Mouse (Mus musculus): ENCODE results near the gene Shb. TPM values are rescaled to one million over a fixed set of nuclear protein-coding genes. Genes with fewer than 3 reads are reported as not detected.

Shb gene
- polyA plus RNA-seq, 1 experiment from 2014 or later = 2.9 TPM

GRCm38 (mm10) chr4:45467115-45467912 is 65.0 kb downstream of the Shb start:
- Histone ChIP-seq H3K4me3 (replicated peaks) (no peak overlapping the region), H3K27me3 (no peaks in the 10 kb centered on the region), H3K27ac (replicated peaks) (no peak overlapping the region), H3K9me3 (replicated peaks) (no peaks in the 10 kb centered on the region), H3K4me2 (no peak overlapping the region), H3K4me1 (replicated peaks) (peaks cover 59% of the 10 kb centered on the region), H3K9ac (no peak overlapping the region), H3K36me3 (replicated peaks) (peaks cover 10% of the 10 kb centered on the region; the same call in 1 of the 2 replicates)
- WGBS (ENCODE audit: insufficient replicate concordance) = 66% methylated on average over 12 of the region's 12 CpGs
- ATAC-seq (ENCODE audit: insufficient read depth) = no peak

GRCm38 (mm10) chr4:45464941-45465340 is 67.3 kb downstream of the Shb start:
- Histone ChIP-seq H3K9ac (no peak overlapping the region), H3K27ac (replicated peaks) (no peak overlapping the region), H3K36me3 (replicated peaks) (0 out of 2 replicates have a peak, but pooled peaks cover 5% of the 10 kb centered on the region), H3K4me1 (replicated peaks) (peaks cover 63% of the 10 kb centered on the region), H3K27me3 (no peaks in the 10 kb centered on the region), H3K4me2 (no peak overlapping the region), H3K9me3 (replicated peaks) (no peaks in the 10 kb centered on the region), H3K4me3 (replicated peaks) (no peak overlapping the region)
- no peak for ATAC-seq (ENCODE audit: insufficient read depth)
- 80% methylated on average over 9 of the region's 9 CpGs for WGBS (ENCODE audit: insufficient replicate concordance)

- no peak overlapping the region for H3K27ac ChIP-seq (replicated peaks)
- no peaks in the 10 kb centered on the region for H3K9me3 ChIP-seq (replicated peaks)
- H3K36me3 ChIP-seq (replicated peaks) = 0 out of 2 replicates have a peak, but pooled peaks cover 5% of the 10 kb centered on the region
- no peaks in the 10 kb centered on the region for H3K27me3 ChIP-seq
- H3K4me1 ChIP-seq (replicated peaks) = peaks cover 63% of the 10 kb centered on the region
- H3K9ac ChIP-seq = no peak overlapping the region
- no peak overlapping the region for H3K4me3 ChIP-seq (replicated peaks)
- no peak overlapping the region for H3K4me2 ChIP-seq
- no peak for ATAC-seq (ENCODE audit: insufficient read depth)
- 81% methylated on average over 12 of the region's 12 CpGs for WGBS (ENCODE audit: insufficient replicate concordance)
Observed at GRCm38 (mm10) chr4:45464528-45464927, 67.7 kb downstream of the Shb start.

- Histone ChIP-seq H3K36me3 (replicated peaks) (0 out of 2 replicates have a peak, but pooled peaks cover 5% of the 10 kb centered on the region), H3K9me3 (replicated peaks) (no peaks in the 10 kb centered on the region), H3K9ac (no peak overlapping the region), H3K4me3 (replicated peaks) (no peak overlapping the region), H3K27me3 (no peaks in the 10 kb centered on the region), H3K27ac (replicated peaks) (no peak overlapping the region), H3K4me1 (replicated peaks) (peaks cover 63% of the 10 kb centered on the region), H3K4me2 (no peak overlapping the region)
- no peak for ATAC-seq (ENCODE audit: insufficient read depth)
- 78% methylated on average over 3 of the region's 3 CpGs for WGBS (ENCODE audit: insufficient replicate concordance)
Observed at GRCm38 (mm10) chr4:45464123-45464522, 68.1 kb downstream of the Shb start.

GRCm38 (mm10) chr4:45462628-45463027 is 69.6 kb downstream of the Shb start:
- Histone ChIP-seq H3K27ac (replicated peaks) (0 out of 2 replicates have a peak overlapping the region, but pooled peaks have one; percentile 24), H3K4me1 (replicated peaks) (peaks cover 53% of the 10 kb centered on the region)

GRCm38 (mm10) chr4:45461661-45462060 is 70.6 kb downstream of the Shb start:
- ATAC-seq (ENCODE audit: insufficient read depth) = no peak
- Histone ChIP-seq H3K9ac (no peak overlapping the region), H3K27me3 (no peaks in the 10 kb centered on the region), H3K4me1 (replicated peaks) (peaks cover 44% of the 10 kb centered on the region), H3K9me3 (replicated peaks) (no peaks in the 10 kb centered on the region), H3K4me2 (no peak overlapping the region), H3K4me3 (replicated peaks) (no peak overlapping the region), H3K27ac (replicated peaks) (no peak overlapping the region), H3K36me3 (replicated peaks) (peaks cover 21% of the 10 kb centered on the region; the same call in 1 of the 2 replicates)
- 31% methylated on average over 7 of the region's 7 CpGs for WGBS (ENCODE audit: insufficient replicate concordance)

More at GRCm38 (mm10) chr4:45462628-45463027, 69.6 kb downstream of the Shb start:
- 22% methylated on average over 5 of the region's 5 CpGs for WGBS (ENCODE audit: insufficient replicate concordance)
- Histone ChIP-seq H3K36me3 (replicated peaks) (peaks cover 11% of the 10 kb centered on the region; the same call in 1 of the 2 replicates), H3K27me3 (no peaks in the 10 kb centered on the region), H3K4me2 (no peak overlapping the region), H3K9ac (no peak overlapping the region), H3K4me3 (replicated peaks) (no peak overlapping the region), H3K9me3 (replicated peaks) (no peaks in the 10 kb centered on the region)
- ATAC-seq (ENCODE audit: insufficient read depth) = peak; percentile 92

GRCm38 (mm10) chr4:45459375-45459774 is 72.9 kb downstream of the Shb start:
- no peak overlapping the region for H3K27ac ChIP-seq (replicated peaks)
- 85% methylated on average over 9 of the region's 9 CpGs for WGBS (ENCODE audit: insufficient replicate concordance)
- no peak for ATAC-seq (ENCODE audit: insufficient read depth)
- no peak overlapping the region for H3K4me2 ChIP-seq
- H3K4me1 ChIP-seq (replicated peaks) = peaks cover 31% of the 10 kb centered on the region
- no peak overlapping the region for H3K9ac ChIP-seq
- H3K36me3 ChIP-seq (replicated peaks) = peaks cover 24% of the 10 kb centered on the region
- H3K9me3 ChIP-seq (replicated peaks) = no peaks in the 10 kb centered on the region
- no peak overlapping the region for H3K4me3 ChIP-seq (replicated peaks)
- H3K27me3 ChIP-seq = no peaks in the 10 kb centered on the region

- no peak overlapping the region for H3K4me3 ChIP-seq (replicated peaks)
Observed at GRCm38 (mm10) chr4:45457543-45457942, 74.7 kb downstream of the Shb start.

GRCm38 (mm10) chr4:45455001-45455400 is 77.3 kb downstream of the Shb start:
- Histone ChIP-seq H3K27ac (replicated peaks) (no peak overlapping the region), H3K9me3 (replicated peaks) (no peaks in the 10 kb centered on the region), H3K36me3 (replicated peaks) (peaks cover 24% of the 10 kb centered on the region), H3K4me1 (replicated peaks) (peaks cover 32% of the 10 kb centered on the region), H3K4me3 (replicated peaks) (no peak overlapping the region), H3K27me3 (no peaks in the 10 kb centered on the region), H3K4me2 (no peak overlapping the region), H3K9ac (no peak overlapping the region)
- ATAC-seq (ENCODE audit: insufficient read depth) = no peak
- WGBS (ENCODE audit: insufficient replicate concordance) = 84% methylated on average over 4 of the region's 4 CpGs

More at GRCm38 (mm10) chr4:45457543-45457942, 74.7 kb downstream of the Shb start:
- Histone ChIP-seq H3K36me3 (replicated peaks) (peaks cover 24% of the 10 kb centered on the region), H3K27ac (replicated peaks) (no peak overlapping the region), H3K4me2 (no peak overlapping the region), H3K4me1 (replicated peaks) (peaks cover 35% of the 10 kb centered on the region), H3K9ac (no peak overlapping the region), H3K27me3 (no peaks in the 10 kb centered on the region), H3K9me3 (replicated peaks) (no peaks in the 10 kb centered on the region)
- ATAC-seq (ENCODE audit: insufficient read depth) = no peak
- 86% methylated on average over 2 of the region's 2 CpGs for WGBS (ENCODE audit: insufficient replicate concordance)

GRCm38 (mm10) chr4:45453271-45453851 is 78.9 kb downstream of the Shb start:
- Histone ChIP-seq H3K36me3 (replicated peaks) (peaks cover 24% of the 10 kb centered on the region), H3K27me3 (no peaks in the 10 kb centered on the region), H3K4me3 (replicated peaks) (no peak overlapping the region), H3K9me3 (replicated peaks) (no peaks in the 10 kb centered on the region), H3K4me1 (replicated peaks) (peaks cover 33% of the 10 kb centered on the region), H3K27ac (replicated peaks) (peak overlapping the region; percentile 72), H3K4me2 (peak overlapping the region; percentile 10; the same call in 1 of the 2 replicates), H3K9ac (no peak overlapping the region)
- ATAC-seq (ENCODE audit: insufficient read depth) = peak; percentile 72
- 65% methylated on average over 3 of the region's 3 CpGs for WGBS (ENCODE audit: insufficient replicate concordance)

GRCm38 (mm10) chr4:45452569-45453111 is 79.6 kb downstream of the Shb start:
- peak overlapping the region; percentile 72 for H3K27ac ChIP-seq (replicated peaks)
- H3K4me1 ChIP-seq (replicated peaks) = peaks cover 39% of the 10 kb centered on the region
- H3K36me3 ChIP-seq (replicated peaks) = peaks cover 19% of the 10 kb centered on the region
- H3K27me3 ChIP-seq = no peaks in the 10 kb centered on the region
- H3K4me2 ChIP-seq = peak overlapping the region; percentile 7; the same call in 1 of the 2 replicates
- 55% methylated on average over 7 of the region's 7 CpGs for WGBS (ENCODE audit: insufficient replicate concordance)
- no peaks in the 10 kb centered on the region for H3K9me3 ChIP-seq (replicated peaks)
- peak; percentile 66 for ATAC-seq (ENCODE audit: insufficient read depth)
- no peak overlapping the region for H3K9ac ChIP-seq
- no peak overlapping the region for H3K4me3 ChIP-seq (replicated peaks)
